Comparison of ENCODE assay signal across 8 mouse cellular contexts in the genomic region with DNA sequence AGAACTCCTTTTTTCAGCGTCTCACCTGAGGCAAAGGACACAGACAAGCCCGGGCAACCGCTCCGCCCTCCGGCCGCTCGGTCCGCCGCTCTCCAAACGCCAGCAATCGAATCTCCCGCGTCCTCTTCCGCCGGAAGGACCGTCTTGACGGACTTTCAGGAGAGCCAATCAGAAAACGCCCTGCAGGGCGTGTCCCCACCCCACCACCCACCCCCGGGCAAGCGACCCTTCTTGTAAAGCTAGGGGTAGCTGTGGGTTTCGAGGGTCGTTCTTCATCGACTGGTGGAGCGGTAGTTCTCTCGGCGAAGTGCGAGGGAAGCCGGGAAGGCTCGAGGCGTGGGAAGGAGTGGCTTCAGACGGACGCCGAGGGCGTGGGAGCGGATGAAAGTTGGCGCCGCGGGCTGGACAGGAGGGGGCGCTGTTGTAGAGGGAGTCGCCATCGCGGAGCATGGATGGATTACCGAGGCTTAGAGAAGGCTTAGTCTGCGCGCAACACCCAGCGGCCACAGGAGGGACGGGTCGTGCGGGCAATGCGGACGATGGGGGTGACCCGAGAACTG. TPM values are rescaled to one million over a fixed set of nuclear protein-coding genes. Genes with fewer than 3 reads are reported as not detected.
A peak's percentile ranks its signal among the peaks of the same experiment; 100 is the strongest.
DNase-seq lines count a peak whose midpoint lies in the region; ATAC-seq lines count a peak whose summit lies in the region.

Gene Ddias, minus strand, starts transcription at position 132 of the 560 bp plus-strand sequence.
Gene Prcp, plus strand, starts transcription at position 355 of the 560 bp plus-strand sequence.

- H3K4me2 ChIP-seq in heart, embryonic 13.5 days = peak within 1 kb of the TSS; percentile 90
- H3K4me2 ChIP-seq in liver, embryonic 12.5 days = peak within 1 kb of the TSS; percentile 86
- H3K4me2 ChIP-seq in stomach, embryonic 15.5 days = peak within 1 kb of the TSS; percentile 77

- H3K27me3 ChIP-seq in heart, embryonic 13.5 days (replicated peaks) = no peaks in the 10 kb centered on the region
- H3K27me3 ChIP-seq in liver, embryonic 12.5 days (replicated peaks) = no peaks in the 10 kb centered on the region
- H3K27me3 ChIP-seq in stomach, embryonic 15.5 days (replicated peaks) = no peaks in the 10 kb centered on the region

- no peaks in the 10 kb centered on the region for H3K9me3 ChIP-seq in heart, embryonic 13.5 days
- H3K9me3 ChIP-seq in liver, embryonic 12.5 days (replicated peaks) = no peaks in the 10 kb centered on the region
- H3K9me3 ChIP-seq in stomach, embryonic 15.5 days = no peaks in the 10 kb centered on the region

- peak within 1 kb of the TSS; percentile 81 for H3K9ac ChIP-seq in heart, embryonic 13.5 days
- H3K9ac ChIP-seq in liver, embryonic 12.5 days = peak within 1 kb of the TSS; percentile 89
- H3K9ac ChIP-seq in stomach, embryonic 15.5 days = peak within 1 kb of the TSS; percentile 51

- peak; percentile 74 for ATAC-seq in erythroid progenitor cell, adult 5-6 weeks (replicated peaks; ENCODE audit: low FRiP score, poor library complexity, severe bottlenecking)
- ATAC-seq in heart, embryonic 13.5 days (ENCODE audit: extremely low read depth, insufficient number of reproducible peaks, low FRiP score, low TSS enrichment) = peak; percentile 78
- ATAC-seq in liver, embryonic 12.5 days = peak; percentile 75
- peak; percentile 80 for ATAC-seq in stomach, embryonic 15.5 days (ENCODE audit: insufficient read depth, low FRiP score, low read depth)

- WGBS in heart, embryonic 13.5 days = under 1% methylated on average over 53 of the region's 53 CpGs
- under 1% methylated on average over 53 of the region's 53 CpGs for WGBS in liver, embryonic 12.5 days (ENCODE audit: insufficient replicate concordance)
- under 1% methylated on average over 53 of the region's 53 CpGs for WGBS in stomach, embryonic 15.5 days

- 0 out of 2 replicates have a peak, but pooled peaks cover 6% of the 10 kb centered on the region for H3K36me3 ChIP-seq in heart, embryonic 13.5 days
- H3K36me3 ChIP-seq in liver, embryonic 12.5 days = peaks cover 19% of the 10 kb centered on the region
- H3K36me3 ChIP-seq in stomach, embryonic 15.5 days = no peaks in the 10 kb centered on the region

- DNase-seq in CD4-positive helper T cell, adult 2 months (ENCODE audit: low read depth, low spot score) = peak; percentile 94
- peak; percentile 89 for DNase-seq in brain, embryonic 18.5 days (ENCODE audit: low read depth, low spot score)
- peak; percentile 97 for DNase-seq in kidney, postnatal 10 days
- DNase-seq in natural killer cell, adult 2 months (ENCODE audit: low spot score in 2 of 2) = peak; percentile 93 to 94

- peak within 1 kb of the TSS; percentile 94 for H3K27ac ChIP-seq in heart, embryonic 13.5 days (replicated peaks)
- H3K27ac ChIP-seq in liver, embryonic 12.5 days = peak within 1 kb of the TSS; percentile 98
- H3K27ac ChIP-seq in stomach, embryonic 15.5 days = peak within 1 kb of the TSS; percentile 99

- peaks cover 24% of the 10 kb centered on the region for H3K4me1 ChIP-seq in heart, embryonic 13.5 days
- H3K4me1 ChIP-seq in liver, embryonic 12.5 days = peaks cover 58% of the 10 kb centered on the region
- peaks cover 12% of the 10 kb centered on the region for H3K4me1 ChIP-seq in stomach, embryonic 15.5 days

- peak within 1 kb of the TSS; percentile 77 for H3K4me3 ChIP-seq in heart, embryonic 13.5 days
- peak within 1 kb of the TSS; percentile 70 for H3K4me3 ChIP-seq in liver, embryonic 12.5 days
- H3K4me3 ChIP-seq in stomach, embryonic 15.5 days (replicated peaks) = peak within 1 kb of the TSS; percentile 71

RNA-seq across cellular contexts. Expression of gene Ddias, which starts in this region (rescaled TPM):
- 32.3 and 43.2 TPM in 2 replicates for total RNA-seq in erythroid progenitor cell, adult 5-6 weeks (2015; ENCODE audit: low replicate concordance)
- total RNA-seq in erythroid progenitor cell, adult 5-6 weeks (2017; ENCODE audit: low replicate concordance) = 24.4 and 30.3 TPM in 2 replicates
- 8.7 and 9.0 TPM in 2 replicates for polyA plus RNA-seq in heart, embryonic 13.5 days (2015; fragmentation: Nextera tagmentation; extraction: Ambion mirVana)
- 15.5 and 16.1 TPM in 2 replicates for polyA plus RNA-seq in liver, embryonic 12.5 days (2016; fragmentation: Nextera tagmentation; extraction: Ambion mirVana)
- polyA plus RNA-seq in stomach, embryonic 15.5 days (2015; fragmentation: Nextera tagmentation; extraction: Ambion mirVana) = 11.0 and 11.4 TPM in 2 replicates

RNA-seq across cellular contexts. Expression of gene Prcp, which starts in this region (rescaled TPM):
- total RNA-seq in erythroid progenitor cell, adult 5-6 weeks (2015; ENCODE audit: low replicate concordance) = 81.8 and 98.5 TPM in 2 replicates
- total RNA-seq in erythroid progenitor cell, adult 5-6 weeks (2017; ENCODE audit: low replicate concordance) = 38.8 and 50.4 TPM in 2 replicates
- polyA plus RNA-seq in heart, embryonic 13.5 days (2015; fragmentation: Nextera tagmentation; extraction: Ambion mirVana) = 20.3 and 20.6 TPM in 2 replicates
- polyA plus RNA-seq in liver, embryonic 12.5 days (2016; fragmentation: Nextera tagmentation; extraction: Ambion mirVana) = 18.2 and 20.0 TPM in 2 replicates
- 23.9 and 24.7 TPM in 2 replicates for polyA plus RNA-seq in stomach, embryonic 15.5 days (2015; fragmentation: Nextera tagmentation; extraction: Ambion mirVana)

Comparison
In these comparisons a context has a peak if more than half of its experiments do, and no peak if none do; other contexts are left out.
1. Peak in every context shown above with its lines: DNase-seq, ATAC-seq, H3K4me3 ChIP-seq and H3K27ac ChIP-seq.